Mouse (Mus musculus) liver, postnatal 0 days (tissue): ENCODE measurements around the gene Tex9. TPM values are rescaled to one million over a fixed set of nuclear protein-coding genes. Genes with fewer than 3 reads are reported as not detected.

Experiments
- ATAC-seq: fragments of 200-750 bp; cut with Nextera tagmentation; 2 replicates; pipeline ENCODE4 v1.8.0; 2017; ENCODE audit warnings: mild to moderate bottlenecking, moderate library complexity
- DNase-seq: peaks from one replicate; pipeline ENCODE4 v3.0.0-alpha.2; 2016
- H3K27ac ChIP-seq: fragments of 300-500 bp; sonication (generic); 2 replicates; pipeline ENCODE4 v1.5.1; 2014; ENCODE audit warnings: antibody characterized with exemption, moderate library complexity, mild to moderate bottlenecking, low read depth
- H3K27me3 ChIP-seq: fragments of 300-500 bp; sonication (generic); 2 replicates; pipeline ENCODE4 v1.6.1; 2014; ENCODE audit warnings: low read length, control low read depth, mixed read lengths; ENCODE audit not compliant: insufficient read depth
- H3K36me3 ChIP-seq: fragments of 300-500 bp; sonication (generic); replicated peaks from 2 replicates; pipeline ENCODE4 v1.6.1; 2014; ENCODE audit warnings: mild to moderate bottlenecking, control low read depth, low read length, moderate library complexity, mixed read lengths; ENCODE audit not compliant: insufficient read depth
- H3K4me1 ChIP-seq: fragments of 300-500 bp; sonication (generic); 2 replicates; pipeline ENCODE4 v1.6.1; 2014; ENCODE audit warnings: antibody characterized with exemption, mild to moderate bottlenecking, control low read depth; ENCODE audit not compliant: insufficient read depth
- H3K4me2 ChIP-seq: fragments of 300-500 bp; sonication (generic); 2 replicates; pipeline ENCODE4 v1.6.1; 2014; ENCODE audit warnings: low read depth, mild to moderate bottlenecking, low read length, moderate library complexity, mixed read lengths
- H3K4me3 ChIP-seq: fragments of 300-500 bp; sonication (generic); 2 replicates; pipeline ENCODE4 v1.5.1; 2014; ENCODE audit warnings: low read depth, low read length
- H3K9ac ChIP-seq: fragments of 300-500 bp; sonication (generic); replicated peaks from 2 replicates; pipeline ENCODE4 v1.6.1; 2014; ENCODE audit warnings: mild to moderate bottlenecking, moderate library complexity
- H3K9me3 ChIP-seq: fragments of 300-500 bp; sonication (generic); 2 replicates; pipeline ENCODE4 v1.6.1; 2016; ENCODE audit warnings: mild to moderate bottlenecking, control low read depth, low read length, mixed read lengths
- CTCF ChIP-seq: sonication (generic); IDR thresholded peaks from 2 replicates; pipeline ENCODE4 v1.5.1; 2016; ENCODE audit warnings: antibody characterized with exemption, low read depth
- EP300 ChIP-seq: IDR thresholded peaks from 2 replicates; pipeline ENCODE4 v1.6.1; 2016; ENCODE audit warnings: antibody characterized with exemption, low read depth, mild to moderate bottlenecking
- WGBS: fragments of 180-500 bp; shearing (Covaris S2); extraction: QIAGEN DNeasy Blood & Tissue Kit; methylation state at CpG from one replicate; pipeline ENCODE4 v1.1.7; 2014; ENCODE audit not compliant: insufficient replicate concordance; 5-methylcytosine and 5-hydroxymethylcytosine counted together
- polyA plus RNA-seq: library from polyadenylated mRNA; unstranded; fragments of >200 nt; fragmentation: Nextera tagmentation; extraction: Ambion mirVana; gene quantifications from 2 replicates; pipeline ENCODE4 v1.2.1, GENCODE M21; 2015

Tex9 gene
- polyA plus RNA-seq, 1 experiment from 2014 or later: 4.9 TPM

DNA sequence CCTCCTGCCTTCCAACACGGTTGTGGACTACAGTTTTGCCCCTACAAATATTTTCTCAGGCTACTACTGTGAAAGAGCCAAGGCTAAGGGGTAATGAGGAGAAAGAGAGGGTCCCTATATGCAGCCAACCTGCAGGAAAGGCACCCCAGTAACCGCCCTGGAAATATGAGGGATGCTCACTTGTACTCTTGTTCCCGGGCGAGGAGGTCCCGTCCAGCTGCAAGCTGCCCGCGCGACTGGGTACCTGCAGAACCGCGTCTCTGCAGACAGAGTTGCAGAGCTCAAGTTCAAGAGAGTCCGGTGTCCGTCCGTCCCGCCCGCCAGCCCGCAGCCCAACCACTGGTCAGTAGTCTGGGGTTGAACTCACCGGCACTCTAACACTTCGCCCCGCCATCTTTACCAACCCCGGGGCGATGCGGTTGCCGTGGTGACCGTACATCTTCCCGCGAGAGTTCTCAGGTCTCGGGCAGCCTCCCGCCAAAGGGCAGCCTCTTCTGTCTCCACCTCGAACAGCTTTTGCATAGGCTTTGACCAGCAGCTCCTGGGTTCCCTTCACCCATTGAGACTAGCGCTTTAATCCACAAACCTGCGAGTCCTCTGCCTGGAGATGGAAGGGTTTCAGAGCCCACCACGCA is 336 bp downstream of the Tex9 start:
- H3K4me2 ChIP-seq: peak overlapping the region; percentile 88
- H3K4me1 ChIP-seq: peaks cover 11% of the 10 kb centered on the region
- H3K9me3 ChIP-seq: no peaks in the 10 kb centered on the region
- H3K27ac ChIP-seq: peak overlapping the region; percentile 67
- no peaks in the 10 kb centered on the region for H3K27me3 ChIP-seq
- no peaks in the 10 kb centered on the region for H3K36me3 ChIP-seq
- WGBS: under 1% methylated on average over 32 of the region's 32 CpGs
- DNase-seq: peak; percentile 94
- peak; percentile 98 for ATAC-seq
- TF ChIP-seq EP300 (no peak; the same call in 1 of the 2 replicates), CTCF (no peak)
- peak overlapping the region; percentile 57 for H3K9ac ChIP-seq
- H3K4me3 ChIP-seq: peak overlapping the region; percentile 82

DNA sequence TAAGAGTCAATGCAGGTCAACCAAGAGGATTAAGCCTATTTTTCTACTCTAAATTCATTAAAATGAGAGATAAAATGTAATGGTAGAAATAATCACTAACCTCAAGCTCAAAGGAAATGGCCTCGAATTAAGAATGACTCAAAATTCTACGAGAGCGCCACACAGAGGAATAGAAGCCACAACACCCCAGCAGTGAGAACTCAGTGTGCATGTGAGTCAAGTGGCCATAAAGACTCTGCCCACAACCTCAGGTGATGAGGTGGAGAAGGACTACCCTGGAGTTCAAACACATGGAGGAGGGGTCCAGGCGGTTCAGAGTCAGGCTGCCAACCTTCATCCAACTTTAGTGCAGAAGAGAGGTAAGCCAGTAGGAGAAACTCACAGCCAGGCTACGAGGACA is 2.9 kb downstream of the Tex9 start:
- no peak for DNase-seq
- Histone ChIP-seq H3K36me3 (no peaks in the 10 kb centered on the region), H3K4me2 (no peak overlapping the region), H3K27me3 (no peaks in the 10 kb centered on the region), H3K9me3 (no peaks in the 10 kb centered on the region), H3K27ac (no peak overlapping the region), H3K9ac (no peak overlapping the region), H3K4me1 (peaks cover 11% of the 10 kb centered on the region), H3K4me3 (no peak overlapping the region)
- ATAC-seq: no peak
- TF ChIP-seq EP300: no peak
- TF ChIP-seq CTCF: no peak
- WGBS: 77% methylated on average over 5 of the region's 5 CpGs

DNA sequence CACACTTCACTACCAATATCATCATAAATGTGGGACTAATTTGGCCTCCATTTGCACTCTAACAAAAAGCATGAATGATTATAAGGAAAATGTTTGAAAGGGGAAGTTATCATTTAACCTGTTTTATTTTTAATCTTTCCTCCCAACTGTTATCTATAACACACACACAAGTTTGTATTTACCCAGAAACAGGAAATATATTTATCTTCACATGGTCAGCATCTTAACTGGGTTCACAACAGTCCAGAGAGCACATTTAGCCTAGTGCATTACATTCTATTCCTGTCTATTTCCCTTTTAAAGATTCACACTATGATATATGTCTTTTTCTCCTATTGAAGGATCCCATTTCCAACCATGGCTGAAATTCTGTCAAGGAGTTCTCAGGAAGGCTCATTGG is 3.5 kb downstream of the Tex9 start:
- H3K36me3 ChIP-seq: no peaks in the 10 kb centered on the region
- no peaks in the 10 kb centered on the region for H3K9me3 ChIP-seq
- ATAC-seq (no peak), DNase-seq (no peak)
- H3K9ac ChIP-seq: no peak overlapping the region
- 0 out of 2 replicates have a peak overlapping the region, but pooled peaks have one; percentile 3 for H3K4me2 ChIP-seq
- no peaks in the 10 kb centered on the region for H3K27me3 ChIP-seq
- no peak overlapping the region for H3K27ac ChIP-seq
- TF ChIP-seq CTCF (no peak), EP300 (peak; percentile 76)
- peaks cover 11% of the 10 kb centered on the region for H3K4me1 ChIP-seq
- no peak overlapping the region for H3K4me3 ChIP-seq

DNA sequence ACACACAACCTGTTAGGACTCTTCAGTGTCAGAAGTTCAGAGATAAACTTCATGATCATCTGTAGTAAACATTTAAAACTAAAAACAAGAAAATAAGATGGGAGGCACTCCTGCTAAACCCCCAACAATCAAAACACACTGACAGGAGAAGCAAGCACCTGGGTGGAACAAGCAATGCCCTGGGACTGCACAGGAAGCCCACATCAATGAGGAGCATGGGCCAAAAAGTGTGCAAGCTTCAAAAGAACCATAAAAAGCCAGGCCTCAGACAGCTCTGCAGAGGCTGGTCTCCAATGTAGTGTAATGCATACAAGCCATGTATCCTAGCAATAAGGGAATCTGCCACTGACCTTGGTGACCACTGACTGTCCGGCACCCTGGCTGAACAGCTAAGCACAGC is 12.7 kb downstream of the Tex9 start:
- TF ChIP-seq EP300 (no peak), CTCF (no peak)
- 91% methylated on average over 1 of the region's 1 CpGs for WGBS
- H3K4me3 ChIP-seq: no peak overlapping the region
- no peak overlapping the region for H3K4me2 ChIP-seq
- no peak overlapping the region for H3K9ac ChIP-seq
- DNase-seq: no peak
- peaks cover 2% of the 10 kb centered on the region; the same call in 1 of the 2 replicates for H3K36me3 ChIP-seq
- H3K4me1 ChIP-seq: no peaks in the 10 kb centered on the region
- H3K27me3 ChIP-seq: no peaks in the 10 kb centered on the region
- H3K9me3 ChIP-seq: no peaks in the 10 kb centered on the region
- ATAC-seq: no peak
- H3K27ac ChIP-seq: no peak overlapping the region

DNA sequence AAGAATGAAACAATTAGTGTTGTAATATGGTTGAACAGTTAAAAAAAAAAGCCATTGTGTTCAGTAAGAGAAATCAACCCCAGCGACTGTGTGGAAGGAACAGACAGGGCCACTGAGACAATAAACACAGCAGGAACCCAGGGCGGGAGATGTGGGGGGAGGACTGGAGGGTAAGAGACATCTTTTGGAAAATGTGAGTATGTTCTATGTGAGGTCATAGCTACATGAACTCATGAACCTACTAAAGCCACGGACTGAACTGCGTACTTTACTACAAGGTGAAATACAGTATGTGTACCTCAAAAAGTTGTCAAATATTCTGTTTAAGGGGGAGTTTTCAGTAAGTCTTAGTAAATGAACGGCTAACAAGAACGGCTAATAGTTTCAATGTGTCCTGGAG is 14.7 kb downstream of the Tex9 start:
- Histone ChIP-seq H3K27ac (no peak overlapping the region), H3K4me3 (no peak overlapping the region), H3K4me1 (no peaks in the 10 kb centered on the region), H3K27me3 (no peaks in the 10 kb centered on the region), H3K9ac (no peak overlapping the region), H3K4me2 (no peak overlapping the region), H3K36me3 (no peaks in the 10 kb centered on the region; the same call in 1 of the 2 replicates), H3K9me3 (no peaks in the 10 kb centered on the region)
- ATAC-seq: no peak
- 84% methylated on average over 6 of the region's 6 CpGs for WGBS
- no peak for TF ChIP-seq EP300
- TF ChIP-seq CTCF: no peak
- DNase-seq: no peak

DNA sequence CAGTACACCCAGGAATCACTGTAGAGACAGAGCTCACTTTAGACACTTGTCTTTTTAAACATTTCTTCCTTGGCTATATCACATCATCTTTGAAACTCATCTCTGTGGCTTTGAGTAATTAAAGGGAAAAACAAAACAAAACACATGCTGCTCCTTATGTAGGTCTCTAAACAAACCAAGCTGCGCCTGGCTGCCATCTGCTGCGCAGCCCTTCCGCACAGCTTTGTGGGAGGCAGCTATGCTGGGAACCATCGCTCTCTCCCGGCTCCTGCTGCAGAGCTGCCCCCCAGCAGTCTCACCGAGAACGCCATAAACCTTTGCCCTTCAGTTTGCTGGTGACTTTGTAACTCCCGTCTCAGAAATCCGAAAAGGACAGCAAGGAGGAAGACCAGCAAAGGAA is 16.5 kb downstream of the Tex9 start:
- Histone ChIP-seq H3K9me3 (no peaks in the 10 kb centered on the region), H3K27me3 (no peaks in the 10 kb centered on the region), H3K27ac (no peak overlapping the region), H3K36me3 (no peaks in the 10 kb centered on the region; the same call in 1 of the 2 replicates), H3K4me1 (no peaks in the 10 kb centered on the region), H3K4me3 (no peak overlapping the region), H3K9ac (no peak overlapping the region), H3K4me2 (no peak overlapping the region)
- no peak for ATAC-seq
- no peak for DNase-seq
- TF ChIP-seq EP300 (no peak), CTCF (no peak)
- WGBS: 90% methylated on average over 9 of the region's 9 CpGs
